In genomic region chr4:134998928-134999658, GRCm38 (mm10) we compare ENCODE assay signal across 9 mouse cellular contexts.
DNase-seq lines count a peak whose midpoint lies in the region; TF ChIP-seq lines count a peak whose summit lies in the region.
"Had no signal": no experiment of that assay in that cellular context is flagged by ENCODE, and none has a peak within 500 bp of the region (broad histone marks: within the 10 kb centered on the region; RNA-seq: fewer than 3 reads in every experiment).

No protein-coding gene starts in this region.

- no peak for TF ChIP-seq CTCF in C2C12 (IDR thresholded peaks at IDR 0.05; ENCODE audit: control insufficient read depth, insufficient read depth, insufficient read length)

- H3K27me3 ChIP-seq in heart, embryonic 10.5 days (ENCODE audit: insufficient read depth, poor library complexity, severe bottlenecking) = no peaks in the 10 kb centered on the region
- no peaks in the 10 kb centered on the region for H3K27me3 ChIP-seq in C2C12 (ENCODE audit: control insufficient read depth, insufficient read depth, insufficient read length)
- H3K27me3 ChIP-seq in limb, embryonic 10.5 days (ENCODE audit: low read depth, poor library complexity, severe bottlenecking) = no peaks in the 10 kb centered on the region

- no peak overlapping the region for H3ac ChIP-seq in C2C12 (ENCODE audit: control insufficient read depth, insufficient read length, low read depth)

- intact Hi-C loops in heart, postnatal 36 days (cut with DNase I) = no loop called here

- peaks cover 19% of the 10 kb centered on the region for H3K4me1 ChIP-seq in heart, embryonic 10.5 days
- peaks cover 31% of the 10 kb centered on the region for H3K4me1 ChIP-seq in limb, embryonic 10.5 days

- H3K9me3 ChIP-seq in heart, embryonic 10.5 days = no peaks in the 10 kb centered on the region
- H3K9me3 ChIP-seq in limb, embryonic 10.5 days (replicated peaks) = no peaks in the 10 kb centered on the region

- H3K27ac ChIP-seq in heart, embryonic 10.5 days = no peak overlapping the region
- no peak overlapping the region for H3K27ac ChIP-seq in limb, embryonic 10.5 days

- no peaks in the 10 kb centered on the region for H3K79me2 ChIP-seq in C2C12 (ENCODE audit: control insufficient read depth, insufficient read depth)

- H3K79me3 ChIP-seq in C2C12 (ENCODE audit: low read depth) = no peaks in the 10 kb centered on the region

- H3K4me3 ChIP-seq in heart, embryonic 10.5 days = no peak overlapping the region
- H3K4me3 ChIP-seq in C2C12 (ENCODE audit: insufficient read depth, poor library complexity, severe bottlenecking) = no peak overlapping the region
- no peak overlapping the region for H3K4me3 ChIP-seq in limb, embryonic 10.5 days

- peak; percentile 18 for DNase-seq in adrenal gland, adult 8-10 months
- DNase-seq in adrenal gland, postnatal 4 days (ENCODE audit: low spot score in 2 of 2) = no peak
- DNase-seq in heart, adult 8-10 months (ENCODE audit: low spot score) = peak; percentile 30
- DNase-seq in heart, embryonic 10.5 days (ENCODE audit: low spot score) = no peak
- DNase-seq in heart, postnatal 36 days = peak; percentile 20 to 33
- DNase-seq in embryo, embryonic 11 days = no peak
- DNase-seq in limb, embryonic 10.5 days (ENCODE audit: low spot score) = no peak
- DNase-seq: kidney, postnatal 4 days had no signal

- 67% methylated on average over 12 of the region's 12 CpGs for WGBS in heart, embryonic 10.5 days
- 71% methylated on average over 12 of the region's 12 CpGs for WGBS in limb, embryonic 10.5 days

- H3K36me3 ChIP-seq in heart, embryonic 10.5 days = no peaks in the 10 kb centered on the region
- H3K36me3 ChIP-seq in C2C12 (ENCODE audit: control insufficient read depth, insufficient read depth) = no peaks in the 10 kb centered on the region
- no peaks in the 10 kb centered on the region for H3K36me3 ChIP-seq in limb, embryonic 10.5 days

TF ChIP-seq in C2C12, 6 proteins besides CTCF, POLR2A, EP300 and RAD21:
- TF ChIP-seq CEBPB (IDR thresholded peaks at IDR 0.05; ENCODE audit: low read depth) (peak; percentile 95), MAX (IDR thresholded peaks at IDR 0.05) (peak; percentile 30), FOSL1 (IDR thresholded peaks at IDR 0.05; ENCODE audit: insufficient read depth, low read length, poor library complexity, severe bottlenecking) (peak; percentile 87), MYOG (IDR thresholded peaks at IDR 0.05; ENCODE audit: control insufficient read depth, extremely low read depth, insufficient read length) (no peak), MYOD1 (IDR thresholded peaks at IDR 0.05; ENCODE audit: control insufficient read depth, insufficient read length, low read depth) (peak; percentile 88), USF1 (IDR thresholded peaks at IDR 0.05; ENCODE audit: low read depth) (no peak)

Comparison
In these comparisons a context has a peak if more than half of its experiments do, and no peak if none do; other contexts are left out.
1. DNase-seq: peak in adrenal gland, adult 8-10 months (single experiment), heart, adult 8-10 months (single experiment) and heart, postnatal 36 days (2 of 2); none in adrenal gland, postnatal 4 days (0 of 2), heart, embryonic 10.5 days (single experiment), embryo, embryonic 11 days (single experiment) and limb, embryonic 10.5 days (single experiment).